Mouse (Mus musculus) testis, adult 2 months (tissue): ENCODE measurements at regions not wholly inside any gene's neighbourhood (a gene's known extent, or its start where the extent isn't known, plus 50 kb on each side); places are given as distances from the start of the nearest gene placed in this dataset.

Source experiments
- CTCF ChIP-seq: fragments of 200-500 bp; IDR thresholded peaks from 2 replicates; pipeline ENCODE4 v1.5.1; 2012; ENCODE audit warnings: low read depth, mild to moderate bottlenecking, inconsistent platforms, low read length, moderate library complexity; ENCODE audit not compliant: control insufficient read depth, insufficient read depth, insufficient replicate concordance
- POLR2A ChIP-seq: fragments of 200-500 bp; IDR thresholded peaks from 2 replicates; pipeline ENCODE4 v1.6.1; 2012; ENCODE audit warnings: low read depth, mild to moderate bottlenecking, inconsistent platforms, low read length, moderate library complexity; ENCODE audit not compliant: control insufficient read depth

GRCm38 (mm10) chr2:19734164-19734870 lies 76.8 kb downstream of the Otud1 start:
- no peak for TF ChIP-seq CTCF
- no peak for TF ChIP-seq POLR2A
